Mouse (Mus musculus) MEL (cell line): ENCODE data around the gene Inpp5a.

Experiments
- CHD1 ChIP-seq: IDR thresholded peaks from 2 replicates; pipeline ENCODE4 v1.6.1; 2012; ENCODE audit warnings: low read depth, mild to moderate bottlenecking, inconsistent platforms, low read length, improper control_type of control experiment
- CHD2 ChIP-seq: IDR thresholded peaks from 2 replicates; pipeline ENCODE4 v1.6.1; 2011; ENCODE audit warnings: low read length, improper control_type of control experiment
- CTCF ChIP-seq, 3 experiments: IDR thresholded peaks in 2 of 3; conservative IDR thresholded peaks in 1 of 3; 2 replicates each; pipeline ENCODE4 v1.5.1; 2011 to 2012; ENCODE audit warnings: low read length in 3 of 3, low read depth in 2 of 3, mild to moderate bottlenecking in 2 of 3, improper control_type of control experiment in 1 of 3, inconsistent platforms in 1 of 3, mixed read lengths in 1 of 3, moderate library complexity in 1 of 3; ENCODE audit not compliant: control insufficient read depth in 1 of 3, insufficient read depth in 1 of 3, poor library complexity in 1 of 3, severe bottlenecking in 1 of 3
- E2F4 ChIP-seq: IDR thresholded peaks from 2 replicates; pipeline ENCODE4 v1.6.1; 2011; ENCODE audit warnings: low read depth, low read length, improper control_type of control experiment, borderline replicate concordance
- GATA1 ChIP-seq: IDR thresholded peaks from 2 replicates; pipeline ENCODE4 v1.6.1; 2011; ENCODE audit warnings: low read depth, low read length, improper control_type of control experiment
- MAZ ChIP-seq: IDR thresholded peaks from 2 replicates; pipeline ENCODE4 v1.6.1; 2012; ENCODE audit warnings: low read depth, mild to moderate bottlenecking, inconsistent platforms, low read length, improper control_type of control experiment
- MEF2A ChIP-seq: IDR thresholded peaks from 2 replicates; pipeline ENCODE4 v1.6.1; 2014; ENCODE audit warnings: low read depth, mild to moderate bottlenecking, inconsistent platforms, low read length, improper control_type of control experiment; ENCODE audit not compliant: poor library complexity, insufficient replicate concordance, severe bottlenecking; ENCODE audit errors: extremely low read depth
- MXI1 ChIP-seq: IDR thresholded peaks from 2 replicates; pipeline ENCODE4 v1.6.1; 2011; ENCODE audit warnings: mild to moderate bottlenecking, low read depth, low read length, improper control_type of control experiment
- POLR2A ChIP-seq, 2 experiments: IDR thresholded peaks; 2 replicates each; pipeline ENCODE4 v1.6.1; 2011 to 2012; ENCODE audit warnings: low read length in 2 of 2, mild to moderate bottlenecking in 2 of 2, control low read depth in 1 of 2, improper control_type of control experiment in 1 of 2, low read depth in 1 of 2, moderate library complexity in 1 of 2; ENCODE audit not compliant: control insufficient read depth in 1 of 2, insufficient read depth in 1 of 2, poor library complexity in 1 of 2
- TCF12 ChIP-seq: IDR thresholded peaks from 2 replicates; pipeline ENCODE4 v1.6.1; 2014; ENCODE audit warnings: low read depth, mild to moderate bottlenecking, inconsistent platforms, low read length, improper control_type of control experiment, moderate library complexity
- ZKSCAN1 ChIP-seq: IDR thresholded peaks from 2 replicates; pipeline ENCODE4 v1.6.1; 2012; ENCODE audit warnings: low read depth, mild to moderate bottlenecking, inconsistent platforms, low read length, improper control_type of control experiment, moderate library complexity
- ZMIZ1 ChIP-seq: IDR thresholded peaks from 2 replicates; pipeline ENCODE4 v1.6.1; 2012; ENCODE audit warnings: low read depth, mild to moderate bottlenecking, inconsistent platforms, low read length, improper control_type of control experiment, moderate library complexity

GRCm38 (mm10) chr7:139583094-139583737, 194.3 kb downstream of the Inpp5a start:
- TF ChIP-seq MAZ (no peak), CTCF (IDR thresholded peaks at IDR 0.05 in 2 of 3, conservative IDR thresholded peaks at IDR 0.05 in 1 of 3; ENCODE audit: control insufficient read depth in 1 of 3, insufficient read depth in 1 of 3, low read depth in 2 of 3, low read length in 3 of 3, poor library complexity in 1 of 3, severe bottlenecking in 1 of 3) (no peak), MEF2A (no peak), POLR2A (IDR thresholded peaks at IDR 0.05; ENCODE audit: control insufficient read depth in 1 of 2, insufficient read depth in 1 of 2, low read depth in 1 of 2, low read length in 2 of 2, poor library complexity in 1 of 2) (no peak), ZKSCAN1 (no peak), CHD2 (no peak), E2F4 (no peak), CHD1 (no peak), TCF12 (no peak), GATA1 (no peak), MXI1 (no peak), ZMIZ1 (no peak)
